Mouse (Mus musculus): ENCODE measurements at regions not wholly inside any gene's neighbourhood (a gene's known extent, or its start where the extent isn't known, plus 50 kb on each side); places are given as distances from the start of the nearest gene placed in this dataset.

- Histone ChIP-seq H3K36me3 (replicated peaks; ENCODE audit: control insufficient read depth, insufficient read depth, low read depth, low read length) (no peaks in the 10 kb centered on the region), H3K27ac (replicated peaks; ENCODE audit: low read depth, low read length) (no peak overlapping the region), H3K9ac (replicated peaks; ENCODE audit: low read length) (no peak overlapping the region), H3K4me1 (ENCODE audit: control insufficient read depth, insufficient read depth, low read length) (no peaks in the 10 kb centered on the region), H3K27me3 (ENCODE audit: control insufficient read depth, insufficient read depth, low read length) (no peaks in the 10 kb centered on the region), H3K4me2 (ENCODE audit: low read depth, low read length) (no peak overlapping the region), H3K9me3 (replicated peaks; ENCODE audit: control insufficient read depth, low read length) (no peaks in the 10 kb centered on the region), H3K4me3 (ENCODE audit: low read depth, low read length) (no peak overlapping the region)
- WGBS, result 64% methylated on average over 6 of the region's 6 CpGs
- DNase-seq (ENCODE audit: low spot score) (no peak), ATAC-seq (replicated peaks; ENCODE audit: insufficient number of reproducible peaks, low FRiP score, low TSS enrichment, low read depth) (no peak)
These were observed 79.1 kb downstream of the Sema4f start for GRCm38 (mm10) chr6:82860485-82860884.

GRCm38 (mm10) chr6:82856218-82856617, 82.0 kb upstream of the Hk2 start:
- no peaks in the 10 kb centered on the region for H3K36me3 ChIP-seq (replicated peaks; ENCODE audit: control insufficient read depth, insufficient read depth, low read depth, low read length)
- DNase-seq (ENCODE audit: low spot score) (no peak), ATAC-seq (replicated peaks; ENCODE audit: insufficient number of reproducible peaks, low FRiP score, low TSS enrichment, low read depth) (no peak)
- no peak overlapping the region for H3K4me2 ChIP-seq (ENCODE audit: low read depth, low read length)
- H3K9ac ChIP-seq (replicated peaks; ENCODE audit: low read length), result no peak overlapping the region
- H3K9me3 ChIP-seq (replicated peaks; ENCODE audit: control insufficient read depth, low read length), result no peaks in the 10 kb centered on the region
- H3K4me3 ChIP-seq (ENCODE audit: low read depth, low read length), result no peak overlapping the region
- H3K27me3 ChIP-seq (ENCODE audit: control insufficient read depth, insufficient read depth, low read length), result no peaks in the 10 kb centered on the region
- no peak overlapping the region for H3K27ac ChIP-seq (replicated peaks; ENCODE audit: low read depth, low read length)
- H3K4me1 ChIP-seq (ENCODE audit: control insufficient read depth, insufficient read depth, low read length), result no peaks in the 10 kb centered on the region
- WGBS, result 90% methylated on average over 9 of the region's 9 CpGs

GRCm38 (mm10) chr6:82855401-82855800, 81.1 kb upstream of the Hk2 start:
- no peak for ATAC-seq (replicated peaks; ENCODE audit: insufficient number of reproducible peaks, low FRiP score, low TSS enrichment, low read depth)
- 75% methylated on average over 7 of the region's 7 CpGs for WGBS
- H3K4me3 ChIP-seq (ENCODE audit: low read depth, low read length), result no peak overlapping the region
- DNase-seq (ENCODE audit: low spot score), result no peak
- no peaks in the 10 kb centered on the region for H3K9me3 ChIP-seq (replicated peaks; ENCODE audit: control insufficient read depth, low read length)
- no peaks in the 10 kb centered on the region for H3K27me3 ChIP-seq (ENCODE audit: control insufficient read depth, insufficient read depth, low read length)
- no peak overlapping the region for H3K27ac ChIP-seq (replicated peaks; ENCODE audit: low read depth, low read length)
- no peak overlapping the region for H3K4me2 ChIP-seq (ENCODE audit: low read depth, low read length)
- H3K9ac ChIP-seq (replicated peaks; ENCODE audit: low read length), result no peak overlapping the region
- no peaks in the 10 kb centered on the region for H3K4me1 ChIP-seq (ENCODE audit: control insufficient read depth, insufficient read depth, low read length)
- H3K36me3 ChIP-seq (replicated peaks; ENCODE audit: control insufficient read depth, insufficient read depth, low read depth, low read length), result no peaks in the 10 kb centered on the region

- DNase-seq (ENCODE audit: low spot score), result no peak
- Histone ChIP-seq H3K36me3 (replicated peaks; ENCODE audit: control insufficient read depth, insufficient read depth, low read depth, low read length) (no peaks in the 10 kb centered on the region), H3K9me3 (replicated peaks; ENCODE audit: control insufficient read depth, low read length) (no peaks in the 10 kb centered on the region), H3K27ac (replicated peaks; ENCODE audit: low read depth, low read length) (no peak overlapping the region), H3K4me3 (ENCODE audit: low read depth, low read length) (no peak overlapping the region), H3K9ac (replicated peaks; ENCODE audit: low read length) (no peak overlapping the region), H3K27me3 (ENCODE audit: control insufficient read depth, insufficient read depth, low read length) (no peaks in the 10 kb centered on the region), H3K4me2 (ENCODE audit: low read depth, low read length) (no peak overlapping the region), H3K4me1 (ENCODE audit: control insufficient read depth, insufficient read depth, low read length) (no peaks in the 10 kb centered on the region)
- ATAC-seq (replicated peaks; ENCODE audit: insufficient number of reproducible peaks, low FRiP score, low TSS enrichment, low read depth), result no peak
These were observed 80.5 kb upstream of the Hk2 start for GRCm38 (mm10) chr6:82854780-82855179.

GRCm38 (mm10) chr6:82854338-82854737, 80.1 kb upstream of the Hk2 start:
- ATAC-seq (replicated peaks; ENCODE audit: insufficient number of reproducible peaks, low FRiP score, low TSS enrichment, low read depth), result no peak
- 73% methylated on average over 6 of the region's 6 CpGs for WGBS

GRCm38 (mm10) chr6:82853076-82853475, 78.8 kb upstream of the Hk2 start:
- 83% methylated on average over 5 of the region's 5 CpGs for WGBS
- Histone ChIP-seq H3K27me3 (ENCODE audit: control insufficient read depth, insufficient read depth, low read length) (no peaks in the 10 kb centered on the region), H3K9me3 (replicated peaks; ENCODE audit: control insufficient read depth, low read length) (no peaks in the 10 kb centered on the region), H3K36me3 (replicated peaks; ENCODE audit: control insufficient read depth, insufficient read depth, low read depth, low read length) (no peaks in the 10 kb centered on the region), H3K27ac (replicated peaks; ENCODE audit: low read depth, low read length) (no peak overlapping the region), H3K4me1 (ENCODE audit: control insufficient read depth, insufficient read depth, low read length) (no peaks in the 10 kb centered on the region), H3K4me2 (ENCODE audit: low read depth, low read length) (no peak overlapping the region), H3K9ac (replicated peaks; ENCODE audit: low read length) (no peak overlapping the region), H3K4me3 (ENCODE audit: low read depth, low read length) (no peak overlapping the region)
- no peak for ATAC-seq (replicated peaks; ENCODE audit: insufficient number of reproducible peaks, low FRiP score, low TSS enrichment, low read depth)
- no peak for DNase-seq (ENCODE audit: low spot score)

More at GRCm38 (mm10) chr6:82854338-82854737, 80.1 kb upstream of the Hk2 start:
- Histone ChIP-seq H3K9me3 (replicated peaks; ENCODE audit: control insufficient read depth, low read length) (no peaks in the 10 kb centered on the region), H3K36me3 (replicated peaks; ENCODE audit: control insufficient read depth, insufficient read depth, low read depth, low read length) (no peaks in the 10 kb centered on the region), H3K9ac (replicated peaks; ENCODE audit: low read length) (no peak overlapping the region), H3K4me2 (ENCODE audit: low read depth, low read length) (no peak overlapping the region), H3K27me3 (ENCODE audit: control insufficient read depth, insufficient read depth, low read length) (no peaks in the 10 kb centered on the region), H3K4me3 (ENCODE audit: low read depth, low read length) (no peak overlapping the region), H3K27ac (replicated peaks; ENCODE audit: low read depth, low read length) (no peak overlapping the region), H3K4me1 (ENCODE audit: control insufficient read depth, insufficient read depth, low read length) (no peaks in the 10 kb centered on the region)
- DNase-seq (ENCODE audit: low spot score), result no peak

GRCm38 (mm10) chr6:82850556-82850955, 76.3 kb upstream of the Hk2 start:
- no peak for ATAC-seq (replicated peaks; ENCODE audit: insufficient number of reproducible peaks, low FRiP score, low TSS enrichment, low read depth)
- H3K9ac ChIP-seq (replicated peaks; ENCODE audit: low read length), result no peak overlapping the region
- H3K4me3 ChIP-seq (ENCODE audit: low read depth, low read length), result no peak overlapping the region
- no peak overlapping the region for H3K27ac ChIP-seq (replicated peaks; ENCODE audit: low read depth, low read length)
- no peaks in the 10 kb centered on the region for H3K27me3 ChIP-seq (ENCODE audit: control insufficient read depth, insufficient read depth, low read length)
- H3K9me3 ChIP-seq (replicated peaks; ENCODE audit: control insufficient read depth, low read length), result no peaks in the 10 kb centered on the region
- H3K4me1 ChIP-seq (ENCODE audit: control insufficient read depth, insufficient read depth, low read length), result no peaks in the 10 kb centered on the region
- 92% methylated on average over 9 of the region's 9 CpGs for WGBS
- no peak overlapping the region for H3K4me2 ChIP-seq (ENCODE audit: low read depth, low read length)
- DNase-seq (ENCODE audit: low spot score), result no peak
- H3K36me3 ChIP-seq (replicated peaks; ENCODE audit: control insufficient read depth, insufficient read depth, low read depth, low read length), result no peaks in the 10 kb centered on the region

- H3K4me2 ChIP-seq (ENCODE audit: low read depth, low read length), result no peak overlapping the region
- no peaks in the 10 kb centered on the region for H3K9me3 ChIP-seq (replicated peaks; ENCODE audit: control insufficient read depth, low read length)
- H3K27me3 ChIP-seq (ENCODE audit: control insufficient read depth, insufficient read depth, low read length), result no peaks in the 10 kb centered on the region
- ATAC-seq (replicated peaks; ENCODE audit: insufficient number of reproducible peaks, low FRiP score, low TSS enrichment, low read depth) (no peak), DNase-seq (ENCODE audit: low spot score) (no peak)
- H3K27ac ChIP-seq (replicated peaks; ENCODE audit: low read depth, low read length), result no peak overlapping the region
- no peaks in the 10 kb centered on the region for H3K4me1 ChIP-seq (ENCODE audit: control insufficient read depth, insufficient read depth, low read length)
- no peak overlapping the region for H3K4me3 ChIP-seq (ENCODE audit: low read depth, low read length)
- H3K36me3 ChIP-seq (replicated peaks; ENCODE audit: control insufficient read depth, insufficient read depth, low read depth, low read length), result no peaks in the 10 kb centered on the region
- WGBS, result 69% methylated on average over 2 of the region's 2 CpGs
- no peak overlapping the region for H3K9ac ChIP-seq (replicated peaks; ENCODE audit: low read length)
These were observed 73.3 kb upstream of the Hk2 start for GRCm38 (mm10) chr6:82847598-82847997.

All from embryonic facial prominence, embryonic 11.5 days (tissue).